Comparison of ENCODE assay signal across 15 mouse cellular contexts in genomic region chr14:75963215-75963614, GRCm38 (mm10). TPM values are rescaled to one million over a fixed set of nuclear protein-coding genes. Genes with fewer than 3 reads are reported as not detected.
A peak's percentile ranks its signal among the peaks of the same experiment; 100 is the strongest.
DNase-seq lines count a peak whose midpoint lies in the region; ATAC-seq lines count a peak whose summit lies in the region.
"Had no signal": no experiment of that assay in that cellular context is flagged by ENCODE, and none has a peak within 500 bp of the region (broad histone marks: within the 10 kb centered on the region; RNA-seq: fewer than 3 reads in every experiment).

No protein-coding gene starts in this region.

- no peaks in the 10 kb centered on the region for H3K27me3 ChIP-seq in hindbrain, embryonic 12.5 days
- H3K27me3 ChIP-seq in hindbrain, embryonic 11.5 days (ENCODE audit: control insufficient read depth, insufficient read depth, low read length): no peaks in the 10 kb centered on the region
- no peaks in the 10 kb centered on the region for H3K27me3 ChIP-seq in midbrain, embryonic 15.5 days (replicated peaks)
- H3K27me3 ChIP-seq: heart, embryonic 13.5 days had no signal

- 48% methylated on average over 5 of the region's 5 CpGs for WGBS in hindbrain, embryonic 12.5 days
- 63% methylated on average over 5 of the region's 5 CpGs for WGBS in hindbrain, embryonic 11.5 days
- WGBS in midbrain, embryonic 15.5 days: 28% methylated on average over 5 of the region's 5 CpGs

- ATAC-seq in hindbrain, embryonic 12.5 days (ENCODE audit: low FRiP score): no peak
- ATAC-seq in hindbrain, embryonic 11.5 days (ENCODE audit: low FRiP score): no peak
- 0 out of 2 replicates have a peak, but pooled peaks have one; percentile 60 for ATAC-seq in midbrain, embryonic 15.5 days (replicated peaks)

- no peak overlapping the region for H3K4me3 ChIP-seq in hindbrain, embryonic 12.5 days
- H3K4me3 ChIP-seq in hindbrain, embryonic 11.5 days (ENCODE audit: low read depth, low read length): no peak overlapping the region
- peak overlapping the region; percentile 31 for H3K4me3 ChIP-seq in midbrain, embryonic 15.5 days
- H3K4me3 ChIP-seq: heart, embryonic 13.5 days had no signal

- H3K4me2 ChIP-seq in hindbrain, embryonic 12.5 days (replicated peaks): peak overlapping the region; percentile 13; the same call in 1 of the 2 replicates
- no peak overlapping the region for H3K4me2 ChIP-seq in hindbrain, embryonic 11.5 days (replicated peaks; ENCODE audit: low read depth, low read length)
- H3K4me2 ChIP-seq in midbrain, embryonic 15.5 days: peak overlapping the region; percentile 46
- H3K4me2 ChIP-seq: heart, embryonic 13.5 days had no signal

- H3K36me3 ChIP-seq in hindbrain, embryonic 12.5 days: no peaks in the 10 kb centered on the region
- no peaks in the 10 kb centered on the region for H3K36me3 ChIP-seq in hindbrain, embryonic 11.5 days (ENCODE audit: control insufficient read depth, insufficient read depth, low read length)
- H3K36me3 ChIP-seq in midbrain, embryonic 15.5 days (replicated peaks): no peaks in the 10 kb centered on the region
- H3K36me3 ChIP-seq: heart, embryonic 13.5 days had no signal

- DNase-seq in hindbrain, embryonic 11.5 days (ENCODE audit: low spot score): no peak
- peak; percentile 16 for DNase-seq in right cerebral cortex, postnatal 14 days
- no peak for DNase-seq in right cerebral cortex, postnatal 10 days (ENCODE audit: low spot score in 2 of 2)
- DNase-seq in gastrocnemius, postnatal 14 days: no peak
- DNase-seq in thymus, postnatal 10 days (ENCODE audit: low spot score in 2 of 2): no peak
- DNase-seq in kidney, adult 11 months: no peak
- DNase-seq: cerebellum, adult 9-10 months; gastrocnemius, postnatal 10 days; kidney, postnatal 25 days; lung, adult 18-20 months; thymus, adult 2 months had no signal

- H3K27ac ChIP-seq in hindbrain, embryonic 12.5 days: 0 out of 2 replicates have a peak overlapping the region, but pooled peaks have one; percentile 23
- H3K27ac ChIP-seq in hindbrain, embryonic 11.5 days (ENCODE audit: low read depth, low read length): no peak overlapping the region
- H3K27ac ChIP-seq in midbrain, embryonic 15.5 days: peak overlapping the region; percentile 31; the same call in 1 of the 2 replicates
- H3K27ac ChIP-seq: heart, embryonic 13.5 days had no signal

- peaks cover 5% of the 10 kb centered on the region; the same call in 1 of the 2 replicates for H3K4me1 ChIP-seq in hindbrain, embryonic 12.5 days
- no peaks in the 10 kb centered on the region for H3K4me1 ChIP-seq in hindbrain, embryonic 11.5 days (replicated peaks; ENCODE audit: control insufficient read depth, insufficient read depth, low read length)
- peaks cover 21% of the 10 kb centered on the region for H3K4me1 ChIP-seq in midbrain, embryonic 15.5 days

- intact Hi-C loops in gastrocnemius, postnatal 14 days (cut with DNase I; ENCODE audit: low total_unique reads): no loop called here

- H3K9ac ChIP-seq in hindbrain, embryonic 12.5 days: no peak overlapping the region
- no peak overlapping the region for H3K9ac ChIP-seq in hindbrain, embryonic 11.5 days (ENCODE audit: low read depth, low read length)
- H3K9ac ChIP-seq in midbrain, embryonic 15.5 days: peak overlapping the region; percentile 9; the same call in 1 of the 2 replicates
- H3K9ac ChIP-seq: heart, embryonic 13.5 days had no signal

- H3K9me3 ChIP-seq in hindbrain, embryonic 12.5 days (replicated peaks): no peaks in the 10 kb centered on the region
- H3K9me3 ChIP-seq in hindbrain, embryonic 11.5 days (ENCODE audit: control insufficient read depth, low read length): no peaks in the 10 kb centered on the region
- H3K9me3 ChIP-seq in midbrain, embryonic 15.5 days: no peaks in the 10 kb centered on the region
- H3K9me3 ChIP-seq: heart, embryonic 13.5 days had no signal

RNA-seq across cellular contexts. Expression of gene Kctd4, which starts 8.4 kb away (rescaled TPM):
- 1.2 and 1.7 TPM in 2 replicates for polyA plus RNA-seq in hindbrain, embryonic 12.5 days (2016; fragmentation: Nextera tagmentation; extraction: Ambion mirVana)
- 0.61 and 1.4 TPM in 2 replicates for polyA plus RNA-seq in hindbrain, embryonic 11.5 days (2014; fragmentation: Nextera tagmentation; extraction: Ambion mirVana)
- 7.9 and 8.4 TPM in 2 replicates for polyA plus RNA-seq in midbrain, embryonic 15.5 days (2015; fragmentation: Nextera tagmentation; extraction: Ambion mirVana)
- not detected for total RNA-seq in gastrocnemius, postnatal 14 days (2021)
- total RNA-seq: megakaryocyte, adult 5-6 weeks had no signal

RNA-seq across cellular contexts. Expression of gene Gtf2f2, which starts 47.5 kb away (rescaled TPM):
- 40.3 and 41.1 TPM in 2 replicates for polyA plus RNA-seq in hindbrain, embryonic 12.5 days (2016; fragmentation: Nextera tagmentation; extraction: Ambion mirVana)
- polyA plus RNA-seq in hindbrain, embryonic 11.5 days (2014; fragmentation: Nextera tagmentation; extraction: Ambion mirVana): 52.1 and 59.0 TPM in 2 replicates
- 34.4 and 35.0 TPM in 2 replicates for polyA plus RNA-seq in midbrain, embryonic 15.5 days (2015; fragmentation: Nextera tagmentation; extraction: Ambion mirVana)
- total RNA-seq in gastrocnemius, postnatal 14 days (2021): 10 to 100 TPM; 11.0 to 12.9 TPM
